Mouse (Mus musculus) testis, postnatal 10 days (tissue): ENCODE measurements around the gene Megf11.

Source experiments
- DNase-seq: peaks from one replicate; pipeline ENCODE4 v3.0.0; 2021; ENCODE audit warnings: low spot score

Megf11 gene

DNA sequence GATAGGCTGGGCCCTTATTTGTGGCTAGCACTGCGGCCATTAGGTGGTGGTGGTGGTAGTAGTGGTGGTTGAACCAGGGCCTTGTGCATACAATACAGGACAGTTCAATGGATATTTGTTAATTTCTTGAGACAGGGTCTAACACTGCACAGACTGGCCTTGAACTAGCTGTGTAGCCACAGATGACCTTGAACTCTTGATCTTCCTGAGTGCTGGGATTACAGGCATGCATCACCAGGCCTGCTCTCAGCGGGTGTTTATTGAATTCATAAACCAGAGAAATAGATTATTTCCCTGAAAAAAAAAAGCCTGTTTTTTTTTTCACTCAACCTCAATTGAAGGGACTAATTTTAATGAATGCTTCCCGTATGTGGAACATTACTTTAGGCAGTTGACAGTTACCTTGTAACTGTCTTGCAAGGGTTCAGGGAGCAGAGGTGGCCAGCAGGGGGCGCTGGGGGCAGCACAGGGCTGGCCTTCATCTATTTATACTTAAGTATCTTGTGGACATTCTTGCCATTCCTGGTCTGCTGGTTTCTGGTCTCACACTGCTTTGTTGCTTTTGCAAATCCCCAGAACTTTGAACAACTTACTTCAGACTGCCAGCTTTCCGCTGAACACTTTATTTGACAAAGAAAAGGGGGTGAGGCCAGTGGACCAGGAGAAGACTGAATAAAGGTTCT lies 8.6 kb downstream of the Megf11 start:
- peak; percentile 92 for DNase-seq

DNA sequence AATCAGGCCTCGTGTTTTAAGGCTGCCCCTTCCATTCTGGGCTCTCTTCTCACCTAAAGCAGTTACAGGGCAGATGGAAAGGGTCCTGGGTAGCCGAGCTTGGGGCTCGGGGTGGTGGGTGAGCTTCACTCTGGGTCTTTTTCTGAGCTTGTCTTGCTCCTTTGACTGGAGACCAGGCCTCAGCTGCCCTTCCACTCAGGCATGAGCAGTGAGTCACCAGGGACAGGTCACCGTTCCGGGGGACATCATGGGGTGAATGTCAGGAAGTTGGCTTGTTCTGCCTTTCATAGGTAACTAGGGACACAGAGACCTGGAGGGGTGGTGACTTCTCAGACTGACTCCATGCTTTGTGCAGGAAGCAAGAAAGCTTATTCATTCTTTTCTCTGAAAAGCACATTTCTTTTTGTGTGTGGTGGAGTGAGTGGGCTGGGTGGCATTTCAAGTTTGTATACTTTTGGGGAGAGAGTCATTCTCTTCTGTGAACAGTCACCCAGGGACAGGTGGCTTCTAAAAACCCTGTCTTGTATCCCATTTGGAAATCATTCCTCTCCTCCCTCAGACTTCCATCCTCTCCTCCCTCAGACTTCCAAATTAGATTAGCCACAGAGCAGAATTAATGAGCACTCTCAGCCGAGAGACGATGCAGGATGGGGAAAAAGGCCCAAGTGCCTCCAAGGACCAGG lies 10.0 kb downstream of the Megf11 start:
- DNase-seq: no peak

DNA sequence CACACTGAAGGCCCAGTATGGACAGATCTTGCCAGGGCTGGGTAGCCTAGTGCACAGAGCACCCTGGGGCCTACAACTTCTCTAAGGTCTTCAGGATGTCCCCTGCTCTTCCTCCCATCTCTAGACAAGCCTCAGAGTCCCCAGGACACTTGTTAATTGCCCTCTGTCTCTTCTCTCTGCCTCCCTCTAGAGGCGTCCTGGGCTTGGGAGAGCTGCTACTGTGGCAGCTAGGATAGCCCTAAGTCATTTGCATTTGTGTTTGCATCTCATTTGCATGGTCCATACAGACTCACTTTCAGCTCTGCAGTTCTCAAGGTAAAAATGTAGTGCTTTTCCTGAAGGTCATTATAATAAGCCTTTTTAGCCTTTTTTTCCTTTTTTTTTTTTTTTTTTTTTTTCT lies 11.7 kb downstream of the Megf11 start:
- peak; percentile 60 for DNase-seq

- DNase-seq: no peak
Measured at GRCm38 (mm10) chr9:64399121-64399520, 13.7 kb downstream of the Megf11 start.

- no peak for DNase-seq
Measured at GRCm38 (mm10) chr9:64402141-64402540, 16.7 kb downstream of the Megf11 start.

DNA sequence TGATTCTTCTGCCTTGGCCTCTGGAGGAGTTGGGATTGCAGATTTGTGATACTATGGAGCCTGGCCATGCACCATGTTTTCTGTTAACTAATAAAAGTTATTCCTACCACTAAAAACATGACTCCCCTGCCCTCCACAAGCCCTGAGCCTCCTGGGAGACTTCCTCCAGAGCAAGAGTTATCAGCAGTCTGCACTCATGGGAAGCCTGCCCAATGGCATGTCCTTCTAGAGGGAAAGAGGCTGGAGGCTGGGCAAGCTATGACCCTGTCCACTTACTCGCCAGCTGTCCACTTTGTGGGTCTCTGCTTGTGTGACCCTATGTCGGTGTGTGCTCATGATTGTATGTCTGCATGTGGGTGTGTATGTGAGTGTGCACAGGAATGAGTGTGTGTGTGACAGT lies 21.4 kb downstream of the Megf11 start:
- no peak for DNase-seq

DNA sequence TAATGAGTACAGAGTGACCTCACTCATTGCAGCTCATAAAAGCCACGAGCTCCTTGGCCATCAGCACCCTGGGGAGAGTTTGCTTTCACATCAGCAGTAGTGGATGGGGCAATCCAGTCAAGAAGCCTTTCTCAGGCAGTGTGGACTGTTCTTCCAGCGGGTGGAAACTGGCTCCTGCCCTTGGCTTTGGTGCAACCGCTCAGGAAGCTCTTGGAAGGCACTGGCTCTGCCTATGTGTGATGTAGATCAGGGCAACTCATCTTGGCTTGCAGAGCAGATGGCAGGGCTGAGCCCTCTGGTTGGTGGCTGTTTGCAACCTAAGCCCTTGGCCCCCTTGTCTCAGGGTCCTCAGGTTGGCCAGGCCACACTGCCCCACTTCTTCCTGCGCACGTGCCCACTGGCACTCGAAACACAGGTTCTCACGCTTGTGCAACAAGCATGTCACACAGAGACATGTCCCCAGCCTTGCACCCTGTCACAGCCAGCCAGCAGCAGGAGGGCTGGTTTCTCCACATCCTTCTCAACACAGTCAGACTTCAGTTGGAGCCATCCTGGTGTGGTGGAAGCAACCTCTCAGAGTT lies 22.1 kb downstream of the Megf11 start:
- no peak for DNase-seq

GRCm38 (mm10) chr9:64408821-64409220 lies 23.4 kb downstream of the Megf11 start:
- no peak for DNase-seq

- DNase-seq: no peak
Measured at GRCm38 (mm10) chr9:64420471-64420870, 35.0 kb downstream of the Megf11 start.

- DNase-seq: no peak
Measured at GRCm38 (mm10) chr9:64421986-64422616, 36.7 kb downstream of the Megf11 start.

DNA sequence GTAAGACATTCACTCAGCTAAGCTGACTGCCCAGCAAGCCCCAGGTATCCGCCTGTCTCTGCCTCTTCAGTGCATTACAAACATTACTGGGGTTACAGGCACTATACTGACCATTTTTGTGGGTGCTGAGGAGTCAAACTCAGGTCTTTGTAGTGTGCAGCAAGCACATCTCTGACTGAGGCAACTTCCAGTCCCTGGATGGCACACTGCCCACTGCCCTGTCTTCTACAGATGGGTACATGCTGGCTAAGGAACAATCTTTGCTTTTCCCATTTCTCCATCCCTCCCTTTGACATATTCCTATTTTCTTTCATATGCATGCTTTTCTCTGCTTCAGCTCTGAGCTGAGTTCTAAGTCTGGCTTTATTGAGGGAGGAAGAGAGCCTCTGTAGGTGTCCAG lies 38.5 kb downstream of the Megf11 start:
- DNase-seq: no peak

DNA sequence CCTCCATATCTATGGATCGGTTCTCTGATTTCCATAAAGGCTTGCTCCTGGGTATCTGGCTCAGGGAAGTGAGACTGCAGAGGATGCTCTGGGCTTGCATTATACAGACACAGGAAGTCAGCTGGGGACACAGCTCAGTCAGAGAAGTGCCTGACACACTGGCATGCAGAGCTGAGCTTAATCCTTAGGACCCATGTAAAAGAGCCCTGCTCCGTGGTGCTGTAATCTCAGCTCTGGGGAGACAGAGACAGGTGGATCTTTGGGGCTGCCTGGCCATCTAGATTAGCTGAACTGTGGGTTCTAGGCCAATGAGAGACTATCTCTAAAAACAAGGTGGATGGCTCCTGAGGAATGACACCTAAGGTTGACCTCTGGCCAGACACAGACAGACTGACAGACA lies 50.7 kb downstream of the Megf11 start:
- DNase-seq: no peak

DNA sequence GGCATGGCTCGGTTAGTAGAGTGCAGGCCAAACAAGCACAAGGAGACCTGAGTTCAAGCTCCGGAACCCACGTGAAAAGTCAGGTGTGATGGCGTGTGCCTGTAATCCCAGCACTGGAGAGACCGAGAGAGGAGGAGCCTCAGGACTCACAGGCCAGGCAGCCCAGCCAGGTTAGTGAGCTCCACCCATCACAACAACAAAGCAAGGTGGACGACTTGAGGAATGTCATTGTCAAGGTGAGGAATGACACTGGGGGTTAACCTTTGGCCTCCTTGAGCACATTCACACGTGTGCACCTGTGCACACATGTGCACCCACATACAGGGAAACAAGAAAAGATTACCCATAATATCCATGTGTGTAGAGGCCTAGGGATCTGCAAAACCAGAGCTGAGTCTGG lies 54.7 kb downstream of the Megf11 start:
- DNase-seq: no peak

DNA sequence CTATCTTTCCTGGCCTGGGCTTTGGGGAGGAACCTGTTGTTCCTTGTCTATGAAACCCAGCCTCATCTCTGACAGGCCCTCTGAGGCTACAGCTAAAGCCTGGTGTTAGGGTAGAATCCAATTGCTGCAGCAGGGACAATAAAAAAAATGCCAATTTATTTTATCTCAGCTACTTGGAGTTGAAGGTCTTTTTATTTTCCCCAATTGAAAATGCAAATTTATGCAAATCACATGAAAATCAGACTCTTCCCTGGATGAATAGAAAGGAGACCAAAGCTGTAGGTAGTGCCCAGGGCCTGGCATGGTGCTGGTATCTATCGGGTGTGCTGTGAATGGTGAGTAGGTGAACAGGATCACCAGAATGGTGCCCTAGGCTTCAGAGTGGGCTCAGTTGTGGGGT lies 60.6 kb downstream of the Megf11 start:
- no peak for DNase-seq

GRCm38 (mm10) chr9:64447070-64447469 lies 61.6 kb downstream of the Megf11 start:
- DNase-seq: no peak

- no peak for DNase-seq
Measured at GRCm38 (mm10) chr9:64447522-64447921, 62.1 kb downstream of the Megf11 start.

DNA sequence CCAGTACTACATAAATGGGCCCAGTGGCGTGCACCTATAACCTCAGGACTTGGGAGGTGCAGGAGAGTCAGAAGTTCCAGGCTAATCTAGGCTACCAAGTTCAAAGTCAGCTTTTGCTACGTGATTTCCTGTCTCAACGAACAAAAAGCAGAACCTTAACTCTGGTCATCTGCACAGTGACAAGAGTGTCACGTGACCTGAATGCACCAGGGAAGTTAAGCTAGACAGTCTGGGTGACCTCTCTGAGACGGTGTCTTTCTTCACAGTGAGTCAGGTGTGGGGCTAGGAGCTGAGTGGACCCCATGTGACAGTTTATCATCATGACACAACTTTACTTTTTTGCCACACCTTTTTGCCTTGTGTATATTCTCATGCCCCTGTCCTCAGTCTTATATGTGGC lies 67.3 kb downstream of the Megf11 start:
- no peak for DNase-seq

- no peak for DNase-seq
Measured at GRCm38 (mm10) chr9:64454196-64454595, 68.8 kb downstream of the Megf11 start.

DNA sequence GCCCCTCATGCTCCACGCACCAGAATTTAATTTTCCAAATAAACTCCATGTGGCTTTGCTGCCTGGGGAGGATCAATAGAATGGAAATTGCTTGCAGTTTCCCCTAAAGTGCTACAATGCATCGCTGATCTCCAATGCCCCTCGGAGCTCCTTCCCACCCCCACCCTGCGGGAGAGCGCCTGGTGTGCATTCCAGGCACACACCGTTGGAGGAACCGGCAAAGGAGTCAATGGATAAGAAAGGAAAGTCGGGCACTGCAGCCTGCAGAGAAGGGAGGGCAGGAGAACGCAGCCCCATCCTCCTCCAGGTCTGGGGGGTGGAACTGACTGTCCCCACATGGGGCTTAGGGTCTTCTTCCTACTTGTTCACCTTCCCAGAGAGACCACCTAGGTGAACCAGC lies 70.5 kb downstream of the Megf11 start:
- DNase-seq: no peak

- no peak for DNase-seq
Measured at GRCm38 (mm10) chr9:64457596-64457995, 72.2 kb downstream of the Megf11 start.

DNA sequence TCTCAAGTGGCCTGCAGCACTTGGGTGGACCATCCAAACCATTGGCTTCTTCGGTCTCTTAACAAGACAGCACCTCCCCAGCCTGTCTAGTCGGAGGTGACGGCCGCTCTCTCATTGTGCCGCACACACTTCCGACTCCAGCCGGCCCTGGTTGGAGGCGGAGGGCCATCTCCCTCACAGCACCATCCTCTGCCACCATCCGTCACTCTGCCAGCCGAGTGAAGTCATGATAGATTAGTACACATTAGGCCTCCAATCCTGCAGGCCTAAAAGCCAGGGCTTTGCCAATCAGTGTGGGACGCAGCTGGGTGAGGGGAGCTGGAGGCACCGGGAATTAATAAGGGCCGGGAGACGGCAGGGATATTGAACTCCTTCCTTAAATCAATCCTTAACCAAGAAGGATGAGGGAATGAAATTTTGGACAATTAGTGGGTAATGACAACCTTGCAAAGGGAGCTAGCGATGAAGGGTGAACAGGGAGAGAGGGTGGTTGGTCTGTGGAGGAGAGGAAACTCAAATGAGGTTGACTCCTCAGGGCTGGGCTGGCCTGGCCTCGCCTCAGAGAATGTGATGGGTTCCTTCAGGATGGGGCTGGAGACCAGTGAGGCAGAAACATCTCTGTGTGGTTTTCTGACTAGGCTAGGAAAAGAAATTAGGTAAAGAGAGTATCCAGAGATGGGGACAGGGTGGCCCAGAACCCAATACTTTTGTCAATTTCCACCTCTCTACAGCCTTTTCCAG lies 76.3 kb downstream of the Megf11 start:
- DNase-seq: no peak

DNA sequence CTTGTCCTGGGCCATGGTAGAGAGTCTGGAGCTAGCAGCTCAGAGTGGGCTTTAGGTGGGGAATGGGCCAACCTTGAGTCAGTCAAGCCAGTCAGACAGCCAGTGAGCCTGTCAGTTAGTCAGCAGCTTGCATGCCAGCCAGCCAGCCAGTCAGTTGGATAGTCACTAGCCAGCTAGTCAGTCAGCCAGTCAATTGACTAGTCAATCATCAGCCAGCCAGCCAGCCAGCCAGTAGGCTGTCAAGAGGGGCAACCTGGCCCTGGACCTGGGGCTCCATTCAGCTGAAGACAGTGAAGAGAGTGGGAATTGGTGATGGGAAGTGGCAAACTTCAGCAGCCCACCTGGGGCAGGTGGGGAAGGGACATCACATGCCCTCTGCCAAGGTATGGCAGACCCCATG lies 77.4 kb downstream of the Megf11 start:
- no peak for DNase-seq
